Mouse (Mus musculus) erythroblast, embryonic 14.5 days (primary cell): ENCODE measurements around the gene Eepd1.

Experiments
- GATA1 ChIP-seq: IDR thresholded peaks from 2 replicates; pipeline ENCODE4 v1.6.1; 2012; ENCODE audit warnings: low read length, inconsistent platforms, mixed read lengths
- TAL1 ChIP-seq: IDR thresholded peaks from 3 replicates; pipeline ENCODE4 v1.6.1; 2012; ENCODE audit warnings: low read length, inconsistent platforms, mixed read lengths

- TF ChIP-seq TAL1 = no peak
- TF ChIP-seq GATA1 = no peak
Observed at GRCm38 (mm10) chr9:25552532-25552931, 71.2 kb downstream of the Eepd1 start.
